Mouse (Mus musculus): Measurements from ENCODE around the gene Sgcd. TPM values are rescaled to one million over a fixed set of nuclear protein-coding genes. Genes with fewer than 3 reads are reported as not detected.

Gene Sgcd
- total and polyA plus RNA-seq, 2 experiments from 2014 or later, result 4.0 to 37.3 TPM

DNA sequence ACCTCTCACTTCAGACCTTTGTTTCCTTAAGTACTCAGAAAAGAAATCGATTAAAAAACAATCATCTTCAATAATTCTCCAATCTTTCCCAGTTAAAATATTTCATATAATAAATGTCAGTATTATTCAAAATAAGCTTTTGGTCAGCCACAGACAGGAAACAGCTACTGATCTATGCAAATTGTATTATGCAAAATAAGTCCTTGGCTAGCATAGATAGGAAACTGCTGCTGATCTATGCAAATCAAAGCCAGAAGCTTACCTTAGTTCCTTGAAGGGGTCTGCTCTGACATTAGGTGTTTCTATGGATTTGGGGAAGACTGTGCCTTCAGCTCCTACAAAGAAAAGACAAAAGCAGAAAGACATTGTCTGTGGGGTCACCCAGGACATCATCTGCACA, 906.3 kb downstream of the Sgcd start:
- no peaks in the 10 kb centered on the region for H3K4me1 ChIP-seq (ENCODE audit: insufficient read depth, low read length)
- no peak overlapping the region for H3K9ac ChIP-seq (replicated peaks; ENCODE audit: low read length)
- H3K27ac ChIP-seq, result no peak overlapping the region
- DNase-seq (ENCODE audit: low spot score) (no peak), ATAC-seq (no peak)
- no peaks in the 10 kb centered on the region for H3K27me3 ChIP-seq (ENCODE audit: insufficient read depth, low read length)
- H3K4me2 ChIP-seq (ENCODE audit: low read depth, low read length), result no peak overlapping the region
- no peak overlapping the region for H3K4me3 ChIP-seq (ENCODE audit: low read length)
- H3K9me3 ChIP-seq (ENCODE audit: low read length), result no peaks in the 10 kb centered on the region
- WGBS, result 97% methylated on average over 1 of the region's 1 CpGs
- no peak for TF ChIP-seq CTCF (IDR thresholded peaks at IDR 0.05; ENCODE audit: low read depth)
- no peaks in the 10 kb centered on the region for H3K36me3 ChIP-seq (ENCODE audit: insufficient read depth, low read length)

DNA sequence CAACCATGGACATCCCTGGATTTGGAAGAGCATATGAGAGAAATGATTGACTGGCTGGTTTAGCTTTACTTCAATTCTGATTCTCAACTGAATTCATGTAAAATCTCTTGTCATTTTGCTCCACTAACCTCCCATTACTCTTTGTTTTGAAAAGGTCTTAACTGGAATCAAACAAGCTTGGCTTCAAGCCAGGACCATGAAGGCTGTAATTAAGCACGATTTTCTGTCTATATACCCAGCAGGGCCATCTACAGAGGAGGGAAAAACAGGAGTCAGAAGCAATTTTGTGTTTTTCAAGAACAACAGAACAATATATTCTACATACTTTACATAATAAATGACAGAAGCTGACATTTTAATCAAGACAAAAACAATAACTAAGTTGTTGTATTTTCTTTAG, 915.2 kb downstream of the Sgcd start:
- no peak for TF ChIP-seq CTCF (IDR thresholded peaks at IDR 0.05; ENCODE audit: low read depth)
- H3K4me3 ChIP-seq (ENCODE audit: low read length), result no peak overlapping the region
- H3K4me2 ChIP-seq (ENCODE audit: low read depth, low read length), result no peak overlapping the region
- no peak overlapping the region for H3K9ac ChIP-seq (replicated peaks; ENCODE audit: low read length)
- H3K9me3 ChIP-seq (ENCODE audit: low read length), result no peaks in the 10 kb centered on the region
- H3K4me1 ChIP-seq (ENCODE audit: insufficient read depth, low read length), result no peaks in the 10 kb centered on the region; the same call in 1 of the 2 replicates
- no peak overlapping the region for H3K27ac ChIP-seq
- no peaks in the 10 kb centered on the region for H3K36me3 ChIP-seq (ENCODE audit: insufficient read depth, low read length)
- DNase-seq (ENCODE audit: low spot score) (peak; percentile 36), ATAC-seq (no peak)
- WGBS, result 21% methylated on average over 1 of the region's 1 CpGs
- no peaks in the 10 kb centered on the region; the same call in 1 of the 2 replicates for H3K27me3 ChIP-seq (ENCODE audit: insufficient read depth, low read length)

DNA sequence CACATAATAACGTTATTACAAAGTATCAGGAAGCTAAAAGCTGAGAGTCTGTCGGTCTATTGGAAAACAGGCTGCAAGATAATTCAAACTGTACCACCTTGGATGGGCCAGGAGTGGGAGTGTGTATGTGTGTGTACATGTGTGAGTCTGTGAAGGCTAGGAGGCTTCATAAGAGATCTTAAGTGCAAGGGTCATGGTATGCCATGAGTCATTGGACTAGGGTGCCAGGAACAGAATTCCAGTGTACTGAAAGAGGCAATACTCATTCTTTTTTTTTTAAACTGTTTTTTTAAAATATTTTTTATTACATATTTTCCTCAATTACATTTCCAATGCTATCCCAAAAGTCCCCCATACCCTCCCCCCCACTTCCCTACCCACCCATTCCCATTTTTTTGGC, 917.6 kb downstream of the Sgcd start:
- Histone ChIP-seq H3K27ac (no peak overlapping the region), H3K9ac (replicated peaks; ENCODE audit: low read length) (no peak overlapping the region), H3K4me2 (ENCODE audit: low read depth, low read length) (no peak overlapping the region), H3K4me1 (ENCODE audit: insufficient read depth, low read length) (no peaks in the 10 kb centered on the region; the same call in 1 of the 2 replicates), H3K36me3 (ENCODE audit: insufficient read depth, low read length) (no peaks in the 10 kb centered on the region), H3K27me3 (ENCODE audit: insufficient read depth, low read length) (no peaks in the 10 kb centered on the region; the same call in 1 of the 2 replicates), H3K4me3 (ENCODE audit: low read length) (no peak overlapping the region), H3K9me3 (ENCODE audit: low read length) (no peaks in the 10 kb centered on the region)
- DNase-seq (ENCODE audit: low spot score), result no peak
- 83% methylated on average over 2 of the region's 2 CpGs for WGBS
- no peak for TF ChIP-seq CTCF (IDR thresholded peaks at IDR 0.05; ENCODE audit: low read depth)
- ATAC-seq, result no peak

- Histone ChIP-seq H3K4me3 (ENCODE audit: low read length) (no peak overlapping the region), H3K27me3 (ENCODE audit: insufficient read depth, low read length) (no peaks in the 10 kb centered on the region; the same call in 1 of the 2 replicates), H3K27ac (no peak overlapping the region), H3K36me3 (ENCODE audit: insufficient read depth, low read length) (no peaks in the 10 kb centered on the region), H3K9me3 (ENCODE audit: low read length) (no peaks in the 10 kb centered on the region), H3K9ac (replicated peaks; ENCODE audit: low read length) (no peak overlapping the region), H3K4me2 (ENCODE audit: low read depth, low read length) (no peak overlapping the region), H3K4me1 (ENCODE audit: insufficient read depth, low read length) (no peaks in the 10 kb centered on the region; the same call in 1 of the 2 replicates)
- WGBS, result 83% methylated on average over 2 of the region's 2 CpGs
- TF ChIP-seq CTCF (IDR thresholded peaks at IDR 0.05; ENCODE audit: low read depth), result no peak
- DNase-seq (ENCODE audit: low spot score) (no peak), ATAC-seq (no peak)
These were observed 918.9 kb downstream of the Sgcd start for GRCm38 (mm10) chr11:47069769-47070384.

- H3K4me1 ChIP-seq (ENCODE audit: insufficient read depth, low read length), result no peaks in the 10 kb centered on the region
- no peak overlapping the region for H3K4me3 ChIP-seq (ENCODE audit: low read length)
- no peak overlapping the region for H3K27ac ChIP-seq
- no peaks in the 10 kb centered on the region for H3K9me3 ChIP-seq (ENCODE audit: low read length)
- H3K36me3 ChIP-seq (ENCODE audit: insufficient read depth, low read length), result no peaks in the 10 kb centered on the region
- no peak overlapping the region for H3K9ac ChIP-seq (replicated peaks; ENCODE audit: low read length)
- no peak overlapping the region for H3K4me2 ChIP-seq (ENCODE audit: low read depth, low read length)
- no peaks in the 10 kb centered on the region for H3K27me3 ChIP-seq (ENCODE audit: insufficient read depth, low read length)
- ATAC-seq (no peak), DNase-seq (ENCODE audit: low spot score) (no peak)
- no peak for TF ChIP-seq CTCF (IDR thresholded peaks at IDR 0.05; ENCODE audit: low read depth)
- WGBS, result 79% methylated on average over 4 of the region's 4 CpGs
These were observed 925.1 kb downstream of the Sgcd start for GRCm38 (mm10) chr11:47063690-47064089.

- no peak overlapping the region for H3K4me3 ChIP-seq (ENCODE audit: low read length)
- H3K27ac ChIP-seq, result no peak overlapping the region
- H3K4me2 ChIP-seq (ENCODE audit: low read depth, low read length), result no peak overlapping the region
- no peak for TF ChIP-seq CTCF (IDR thresholded peaks at IDR 0.05; ENCODE audit: low read depth)
- 43% methylated on average over 2 of the region's 2 CpGs for whole genome bisulfite sequencing
- no peak overlapping the region for H3K9ac ChIP-seq (replicated peaks; ENCODE audit: low read length)
- no peaks in the 10 kb centered on the region for H3K9me3 ChIP-seq (ENCODE audit: low read length)
- no peaks in the 10 kb centered on the region for H3K36me3 ChIP-seq (ENCODE audit: insufficient read depth, low read length)
- H3K4me1 ChIP-seq (ENCODE audit: insufficient read depth, low read length), result no peaks in the 10 kb centered on the region
- ATAC-seq (peak; percentile 35; the same call in 1 of the 2 replicates), DNase-seq (ENCODE audit: low spot score) (peak; percentile 18)
- H3K27me3 ChIP-seq (ENCODE audit: insufficient read depth, low read length), result no peaks in the 10 kb centered on the region
These were observed 938.4 kb downstream of the Sgcd start for GRCm38 (mm10) chr11:47050390-47050789.

DNA sequence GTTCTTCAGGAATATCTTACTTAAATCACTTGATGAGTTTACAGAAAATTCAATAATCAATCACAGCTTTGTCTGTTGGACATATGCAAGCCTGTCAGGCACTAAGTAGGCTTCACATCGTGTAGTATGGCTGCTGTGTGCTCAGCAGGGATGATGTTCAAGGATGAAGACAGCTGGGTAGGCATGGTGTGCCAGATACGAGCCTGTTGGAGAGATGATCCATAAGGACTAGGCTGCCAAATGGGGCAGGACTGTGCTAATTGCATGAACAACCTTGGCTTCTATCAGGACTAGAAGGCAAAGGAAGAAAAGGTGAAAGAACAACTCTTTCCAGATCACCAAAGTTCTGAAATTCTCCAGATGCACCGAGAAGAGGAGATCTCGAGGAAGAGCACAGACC, 939.0 kb downstream of the Sgcd start:
- 65% methylated on average over 4 of the region's 4 CpGs for WGBS
- DNase-seq (ENCODE audit: low spot score), result no peak
- H3K9ac ChIP-seq (replicated peaks; ENCODE audit: low read length), result no peak overlapping the region
- no peak for ATAC-seq
- H3K9me3 ChIP-seq (ENCODE audit: low read length), result no peaks in the 10 kb centered on the region
- H3K27ac ChIP-seq, result no peak overlapping the region
- H3K36me3 ChIP-seq (ENCODE audit: insufficient read depth, low read length), result no peaks in the 10 kb centered on the region
- no peaks in the 10 kb centered on the region for H3K27me3 ChIP-seq (ENCODE audit: insufficient read depth, low read length)
- no peaks in the 10 kb centered on the region for H3K4me1 ChIP-seq (ENCODE audit: insufficient read depth, low read length)
- no peak overlapping the region for H3K4me2 ChIP-seq (ENCODE audit: low read depth, low read length)
- TF ChIP-seq CTCF (IDR thresholded peaks at IDR 0.05; ENCODE audit: low read depth), result no peak
- H3K4me3 ChIP-seq (ENCODE audit: low read length), result no peak overlapping the region

Measured in hindbrain, postnatal 0 days (tissue).